ENCODE assay signal across 1 mouse cellular context in the genomic region with DNA sequence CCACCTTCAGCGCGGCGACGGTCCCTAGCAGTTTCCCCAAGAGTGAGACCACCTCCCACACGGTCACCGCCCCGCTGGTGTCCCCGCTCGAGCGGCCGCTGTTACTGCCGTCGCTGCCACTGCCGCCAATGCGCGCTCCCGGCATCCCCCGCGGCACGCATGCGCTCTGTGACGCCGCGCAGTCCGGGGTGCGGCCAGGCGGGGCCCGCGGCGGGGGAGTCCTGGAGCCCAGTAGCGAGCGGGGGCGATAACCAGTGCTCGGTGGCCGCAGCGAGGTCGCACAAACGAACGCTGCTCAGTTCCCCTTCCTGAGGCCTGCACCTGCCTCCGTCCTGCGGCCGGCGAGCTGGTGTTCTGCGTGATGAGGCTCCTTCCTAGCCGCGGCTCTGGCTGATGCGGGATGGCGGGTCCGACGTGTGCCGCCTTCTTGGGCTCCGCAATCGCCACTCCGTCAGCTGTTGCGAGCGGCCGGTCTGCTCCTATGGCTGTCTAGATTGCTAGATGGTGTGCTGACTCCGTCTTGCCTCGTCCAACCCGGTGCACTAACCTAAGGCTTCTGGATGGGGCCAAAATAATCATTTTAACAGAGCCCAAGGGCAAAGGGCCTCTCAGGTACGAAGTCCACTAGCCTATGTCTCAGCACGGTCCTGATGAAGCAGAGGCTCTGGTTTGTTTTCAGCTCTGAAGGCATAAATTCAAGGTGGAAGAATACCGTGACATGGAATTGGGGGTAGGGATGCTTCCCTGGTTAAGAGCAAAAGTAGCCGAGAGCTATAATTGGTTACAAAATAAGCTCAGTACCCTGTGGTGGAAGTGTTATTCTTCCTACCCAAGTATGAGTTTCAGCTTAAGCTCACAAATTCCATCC.
TF ChIP-seq lines count a peak whose summit lies in the region.

No protein-coding gene starts in this region.

TF ChIP-seq in CH12.LX, 34 proteins besides CTCF, POLR2A, EP300 and RAD21:
- TF ChIP-seq BHLHE40 (IDR thresholded peaks at IDR 0.05; ENCODE audit: low read depth, low read length) (no peak), ZKSCAN1 (IDR thresholded peaks at IDR 0.05; ENCODE audit: borderline replicate concordance, low read depth, low read length) (no peak), IRF4 (IDR thresholded peaks at IDR 0.05; ENCODE audit: low read depth, low read length) (0 out of 2 replicates have a peak, but pooled peaks have one; percentile 4), CHD2 (IDR thresholded peaks at IDR 0.05; ENCODE audit: low read length) (no peak), NRF1 (IDR thresholded peaks at IDR 0.05; ENCODE audit: low read depth, low read length) (peak; percentile 91), KAT2A (IDR thresholded peaks at IDR 0.05; ENCODE audit: insufficient replicate concordance, low read length) (0 out of 2 replicates have a peak, but pooled peaks have one; percentile 15), POLR2AphosphoS2 (IDR thresholded peaks at IDR 0.05; ENCODE audit: low read depth, low read length) (peak; percentile 73), RCOR1 (conservative IDR thresholded peaks at IDR 0.05; ENCODE audit: low read depth, low read length) (0 out of 2 replicates have a peak, but pooled peaks have one; percentile 28), NELFE (IDR thresholded peaks at IDR 0.05; ENCODE audit: low read depth, low read length) (peak; percentile 92), MAX (IDR thresholded peaks at IDR 0.05; ENCODE audit: low read length) (peak; percentile 61), ELF1 (IDR thresholded peaks at IDR 0.05; ENCODE audit: low read depth, low read length) (peak; percentile 57; the same call in 1 of the 2 replicates), ZMIZ1 (IDR thresholded peaks at IDR 0.05; ENCODE audit: low read depth, low read length) (peak; percentile 80; the same call in 1 of the 2 replicates), E2F4 (IDR thresholded peaks at IDR 0.05; ENCODE audit: insufficient replicate concordance, low read depth, low read length) (no peak), MAFK (IDR thresholded peaks at IDR 0.05; ENCODE audit: insufficient replicate concordance, low read length) (no peak), UBTF (IDR thresholded peaks at IDR 0.05; ENCODE audit: low read depth, low read length) (peak; percentile 22; the same call in 1 of the 2 replicates), MYC (IDR thresholded peaks at IDR 0.05; ENCODE audit: low read depth, low read length) (0 out of 2 replicates have a peak, but pooled peaks have one; percentile 12), TCF12 (IDR thresholded peaks at IDR 0.05; ENCODE audit: low read depth, low read length) (peak; percentile 90), MXI1 (IDR thresholded peaks at IDR 0.05; ENCODE audit: low read depth, low read length) (no peak; the same call in 1 of the 2 replicates), PAX5 (IDR thresholded peaks at IDR 0.05; ENCODE audit: low read length) (no peak), JUN (IDR thresholded peaks at IDR 0.05; ENCODE audit: insufficient read depth, low read depth, low read length) (no peak), HCFC1 (IDR thresholded peaks at IDR 0.05; ENCODE audit: low read depth, low read length) (peak; percentile 70), ZC3H11A (IDR thresholded peaks at IDR 0.05; ENCODE audit: low read depth, low read length) (no peak)
